Mouse (Mus musculus) retina, embryonic 14.5 days (tissue): ENCODE measurements at regions not wholly inside any gene's neighbourhood (a gene's known extent, or its start where the extent isn't known, plus 50 kb on each side); places are given as distances from the start of the nearest gene placed in this dataset.
"Not testable (repeated sequence)": the region's sequence is repeated elsewhere in the genome, so short reads cannot be mapped to it uniquely, and the experiment has no call there.

Source experiments
- DNase-seq: peaks from one replicate; pipeline ENCODE4 v3.0.0-alpha.2; 2015; ENCODE audit warnings: low spot score

DNA sequence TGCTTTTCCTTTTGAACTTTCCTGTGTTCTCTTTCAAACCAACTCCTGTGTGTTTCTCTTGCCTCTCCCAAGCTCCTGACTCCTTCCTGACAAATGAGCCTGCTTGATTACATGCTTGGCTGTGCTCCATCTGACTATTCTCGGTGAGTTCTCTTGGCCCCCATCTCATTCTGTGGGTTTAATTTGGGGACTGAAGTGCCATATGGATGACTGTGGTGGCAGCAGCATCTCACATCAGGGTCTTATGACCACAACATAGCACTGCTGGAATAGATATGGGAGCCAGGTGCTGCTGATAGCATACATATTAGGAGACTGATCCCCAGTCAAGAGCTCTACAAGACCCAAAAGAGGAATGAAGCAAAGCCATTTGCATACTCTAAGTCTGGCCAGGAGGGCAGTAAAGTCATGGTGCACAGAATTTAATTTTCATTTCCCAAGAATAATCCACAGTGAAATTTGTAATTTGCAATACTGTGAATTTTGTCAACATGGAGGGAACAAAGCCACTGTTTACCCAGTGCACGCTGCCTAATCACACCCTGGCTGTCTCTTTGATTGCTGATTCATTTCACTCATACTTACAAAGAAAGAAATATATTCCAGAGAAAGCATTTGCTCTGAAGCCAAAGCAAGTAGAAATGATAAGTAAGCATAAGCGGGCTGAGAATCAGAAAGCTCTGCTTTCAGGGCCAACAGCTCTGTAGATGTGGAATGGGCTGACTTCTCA, 1478.4 kb upstream of the Gm7489 start:
- no peak for DNase-seq

GRCm38 (mm10) chr15:52412869-52413771, 1471.6 kb upstream of the Gm7489 start:
- peak; percentile 38 for DNase-seq

- DNase-seq = no peak
Measured at GRCm38 (mm10) chr15:52425976-52426375, 1458.7 kb upstream of the Gm7489 start.

- DNase-seq = no peak
Measured at GRCm38 (mm10) chr15:52430491-52431158, 1454.1 kb upstream of the Gm7489 start.

- DNase-seq = no peak
Measured at GRCm38 (mm10) chr15:52433639-52434038, 1451.1 kb upstream of the Gm7489 start.

GRCm38 (mm10) chr15:52438403-52438802, 1446.3 kb upstream of the Gm7489 start:
- DNase-seq = no peak

- DNase-seq = peak; percentile 94
Measured at GRCm38 (mm10) chr15:52458782-52459181, 1425.9 kb upstream of the Gm7489 start.

GRCm38 (mm10) chr15:52459315-52459714, 1425.4 kb upstream of the Gm7489 start:
- no peak for DNase-seq

- peak; percentile 55 for DNase-seq
Measured at GRCm38 (mm10) chr15:52464226-52465138, 1420.2 kb upstream of the Gm7489 start.

- DNase-seq = not testable (repeated sequence)
Measured at GRCm38 (mm10) chr15:52478124-52478523, 1406.6 kb upstream of the Gm7489 start.

- no peak for DNase-seq
Measured at GRCm38 (mm10) chr15:52480834-52481233, 1403.9 kb upstream of the Gm7489 start.

GRCm38 (mm10) chr15:52483598-52484165, 1401.0 kb upstream of the Gm7489 start:
- DNase-seq = no peak

- no peak for DNase-seq
Measured at GRCm38 (mm10) chr15:52484276-52484675, 1400.4 kb upstream of the Gm7489 start.

DNA sequence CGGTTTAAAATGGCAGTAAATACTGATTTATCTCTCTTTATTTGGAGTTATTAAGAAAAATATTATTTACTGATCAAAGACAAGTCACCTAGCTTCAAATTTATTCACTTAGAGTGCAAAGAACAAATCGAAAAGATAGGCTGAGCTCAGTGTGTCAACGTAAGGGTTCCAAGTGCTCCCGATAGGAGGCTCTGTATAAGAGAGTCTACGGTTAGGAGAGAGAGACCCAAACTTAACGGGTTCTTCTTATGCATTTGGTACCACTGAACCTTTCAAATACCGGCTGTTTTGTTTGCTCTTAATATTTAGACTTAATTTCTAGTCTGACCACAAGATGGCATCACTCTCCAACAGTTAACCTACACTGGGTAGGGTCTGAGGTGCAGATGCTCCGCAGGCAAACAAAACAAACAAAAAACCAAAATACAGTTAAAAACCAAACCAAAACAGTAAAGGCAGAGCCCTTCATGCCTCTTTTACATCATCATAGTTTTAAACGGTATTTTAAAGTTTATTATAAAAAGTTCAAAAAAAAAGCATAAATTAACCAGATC, 1379.4 kb upstream of the Gm7489 start:
- DNase-seq = peak; percentile 78

DNA sequence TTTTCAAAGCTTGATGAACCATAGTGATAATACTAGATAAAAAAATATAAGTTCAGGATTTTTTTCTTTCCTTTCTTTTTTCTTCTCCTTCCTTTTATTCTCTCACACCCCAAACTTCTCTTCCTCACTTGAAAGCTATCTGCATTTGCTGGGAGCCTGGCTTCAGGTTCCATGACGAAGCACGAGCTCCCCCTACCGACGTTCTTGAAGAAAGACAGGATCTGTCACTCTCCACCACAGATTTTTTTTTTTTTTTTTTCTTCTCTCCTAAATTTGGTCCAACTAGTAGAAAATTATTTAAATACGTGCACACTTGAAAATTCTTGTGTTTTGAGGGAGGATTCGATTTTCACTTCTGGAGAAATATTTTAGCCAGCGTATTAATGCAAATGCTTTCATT, 1377.8 kb upstream of the Gm7489 start:
- peak; percentile 84 for DNase-seq

- peak; percentile 32 for DNase-seq
Measured at GRCm38 (mm10) chr15:52508609-52509008, 1376.1 kb upstream of the Gm7489 start.

GRCm38 (mm10) chr15:52510137-52510536, 1374.6 kb upstream of the Gm7489 start:
- no peak for DNase-seq

DNA sequence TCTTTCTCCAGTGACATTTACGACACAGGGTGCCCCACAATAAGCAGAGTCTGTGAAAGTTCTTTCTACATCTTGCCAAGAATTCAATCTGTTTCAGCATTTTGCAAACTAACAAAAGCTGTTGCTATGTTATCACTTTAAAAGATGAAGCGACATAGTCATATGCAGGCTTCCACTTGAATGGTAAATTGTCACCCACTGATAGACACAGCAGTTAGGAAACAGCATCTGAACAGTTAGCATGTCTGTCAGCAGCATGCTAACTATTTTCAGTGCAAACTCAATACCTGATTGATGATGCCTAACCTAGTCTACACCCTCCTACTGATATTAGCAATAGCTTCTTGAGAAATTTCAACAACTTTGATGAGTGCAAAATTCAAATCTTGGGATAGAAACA, 1348.1 kb upstream of the Gm7489 start:
- no peak for DNase-seq

DNA sequence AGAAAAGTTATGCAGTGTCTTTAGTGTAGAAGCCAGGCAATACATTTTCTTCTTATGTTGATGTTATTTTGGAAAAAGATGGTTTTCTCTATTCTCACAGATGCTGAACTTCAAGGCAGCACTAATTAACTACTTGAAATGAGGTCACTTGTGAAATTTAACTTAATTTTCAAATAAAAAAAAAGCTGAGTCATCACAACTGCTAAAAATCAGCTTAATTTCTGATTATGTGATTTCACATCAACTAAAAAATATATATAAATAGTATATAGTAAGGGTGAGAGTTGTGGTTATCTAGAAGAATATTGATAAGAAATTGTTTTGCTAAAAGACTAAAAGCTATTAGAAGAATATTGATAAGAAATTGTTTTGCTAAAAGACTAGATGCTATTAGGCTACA, 1326.0 kb upstream of the Gm7489 start:
- DNase-seq = no peak

GRCm38 (mm10) chr15:52564078-52564477, 1320.6 kb upstream of the Gm7489 start:
- no peak for DNase-seq

GRCm38 (mm10) chr15:52565449-52565851, 1319.3 kb upstream of the Gm7489 start:
- no peak for DNase-seq
